Mouse (Mus musculus): ENCODE measurements around the gene Pnrc2. TPM values are rescaled to one million over a fixed set of nuclear protein-coding genes. Genes with fewer than 3 reads are reported as not detected.

Gene Pnrc2
- polyA plus RNA-seq, 1 experiment = 28.6 TPM

DNA sequence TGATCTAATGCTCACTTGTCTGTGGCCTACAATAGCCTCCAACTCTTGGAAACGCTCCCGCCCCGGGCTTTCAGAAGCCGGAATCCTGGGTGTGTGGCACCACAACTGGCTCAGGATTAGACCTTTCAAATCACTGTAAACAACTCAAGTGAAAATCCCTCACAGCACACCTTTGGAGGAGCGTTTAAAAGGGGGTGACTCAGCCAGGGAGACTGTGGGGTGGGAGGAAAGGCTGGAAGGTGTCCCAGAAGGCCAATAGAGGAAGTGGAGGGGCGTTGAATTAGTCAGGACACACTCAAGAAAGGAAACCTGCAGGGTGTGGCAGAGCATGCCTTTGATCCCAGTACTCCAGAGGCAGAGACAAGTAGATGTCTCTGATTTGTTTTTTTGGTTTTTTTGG is 29.2 kb downstream of the Pnrc2 start:
- no peak for TF ChIP-seq POLR2A (IDR thresholded peaks at IDR 0.05; ENCODE audit: control insufficient read depth, extremely low read depth, insufficient read depth, low read length, poor library complexity)
- no peak for TF ChIP-seq CTCF (IDR thresholded peaks at IDR 0.05; ENCODE audit: borderline replicate concordance, control insufficient read depth, extremely low read depth, insufficient read depth, low read length, poor library complexity)
- no peak for DNase-seq
- Histone ChIP-seq H3K36me3 (ENCODE audit: control insufficient read depth, insufficient read depth, low read length) (no peaks in the 10 kb centered on the region), H3K4me1 (replicated peaks; ENCODE audit: control insufficient read depth, insufficient read depth, low read length) (no peaks in the 10 kb centered on the region), H3K27me3 (ENCODE audit: control insufficient read depth, insufficient read depth, low read length) (no peaks in the 10 kb centered on the region), H3K27ac (ENCODE audit: control insufficient read depth, insufficient read depth, low read length) (no peak overlapping the region), H3K4me3 (ENCODE audit: control insufficient read depth, insufficient read depth, low read length) (no peak overlapping the region)
- WGBS = 87% methylated on average over 6 of the region's 6 CpGs

DNA sequence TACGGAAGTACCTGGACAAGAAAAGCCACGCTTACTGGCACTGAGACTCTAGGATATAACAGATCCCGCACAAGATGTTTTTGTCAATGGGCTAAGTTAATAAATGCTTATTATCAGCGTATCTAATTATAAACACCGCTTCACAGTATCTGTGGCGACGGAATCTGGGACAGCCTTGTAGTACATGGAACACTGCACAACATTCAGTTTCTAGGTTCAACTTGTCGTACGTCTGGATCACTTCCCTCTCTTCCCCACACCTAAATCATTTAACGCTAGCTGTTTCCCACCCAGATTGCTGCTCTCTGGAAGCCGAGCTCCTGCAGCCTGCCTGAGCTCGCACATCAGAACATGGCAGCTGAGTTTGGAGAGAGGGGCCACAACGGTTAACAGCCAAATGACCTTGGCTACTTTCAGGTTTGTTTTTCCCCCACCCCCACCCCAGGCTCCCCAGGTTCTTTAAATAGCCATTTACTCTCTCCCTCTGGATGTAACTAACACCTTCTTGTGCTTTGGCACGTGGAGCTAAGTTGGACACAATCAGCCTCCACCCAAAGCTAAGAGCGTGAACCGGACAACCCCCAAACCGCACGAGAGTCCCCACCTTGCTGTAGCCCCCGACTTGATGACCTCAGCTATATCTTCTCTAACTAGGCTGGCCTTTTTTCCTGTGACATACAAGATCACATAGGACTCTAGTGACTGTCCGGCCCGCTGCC is 34.2 kb downstream of the Pnrc2 start:
- WGBS = 92% methylated on average over 21 of the region's 21 CpGs
- Histone ChIP-seq H3K4me1 (replicated peaks; ENCODE audit: control insufficient read depth, insufficient read depth, low read length) (no peaks in the 10 kb centered on the region), H3K27ac (ENCODE audit: control insufficient read depth, insufficient read depth, low read length) (no peak overlapping the region), H3K36me3 (ENCODE audit: control insufficient read depth, insufficient read depth, low read length) (no peaks in the 10 kb centered on the region), H3K4me3 (ENCODE audit: control insufficient read depth, insufficient read depth, low read length) (no peak overlapping the region), H3K27me3 (ENCODE audit: control insufficient read depth, insufficient read depth, low read length) (no peaks in the 10 kb centered on the region)
- DNase-seq = no peak
- TF ChIP-seq CTCF (IDR thresholded peaks at IDR 0.05; ENCODE audit: borderline replicate concordance, control insufficient read depth, extremely low read depth, insufficient read depth, low read length, poor library complexity) = no peak
- TF ChIP-seq POLR2A (IDR thresholded peaks at IDR 0.05; ENCODE audit: control insufficient read depth, extremely low read depth, insufficient read depth, low read length, poor library complexity) = no peak

DNA sequence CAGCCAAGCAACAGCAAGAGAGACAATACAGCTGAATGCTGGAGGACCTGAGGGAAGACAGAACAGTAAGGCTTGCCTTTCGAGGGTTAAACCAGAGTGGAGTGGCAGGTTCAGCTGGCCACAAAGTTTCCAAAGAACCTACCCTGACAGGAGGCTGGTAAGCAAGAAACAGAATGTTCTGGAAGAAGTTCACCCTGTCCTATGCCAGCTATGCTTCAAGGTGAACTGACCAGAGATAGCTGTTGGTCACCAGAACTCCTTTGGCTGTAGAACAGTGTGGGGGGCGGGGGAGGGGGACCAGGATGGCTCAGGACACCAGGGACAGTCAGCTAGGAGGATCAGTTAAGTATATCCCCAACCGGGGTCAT is 34.7 kb downstream of the Pnrc2 start:
- no peak overlapping the region for H3K4me3 ChIP-seq (ENCODE audit: control insufficient read depth, insufficient read depth, low read length)
- WGBS = 85% methylated on average over 3 of the region's 3 CpGs
- H3K36me3 ChIP-seq (ENCODE audit: control insufficient read depth, insufficient read depth, low read length) = no peaks in the 10 kb centered on the region
- H3K27me3 ChIP-seq (ENCODE audit: control insufficient read depth, insufficient read depth, low read length) = no peaks in the 10 kb centered on the region
- no peak for TF ChIP-seq POLR2A (IDR thresholded peaks at IDR 0.05; ENCODE audit: control insufficient read depth, extremely low read depth, insufficient read depth, low read length, poor library complexity)
- TF ChIP-seq CTCF (IDR thresholded peaks at IDR 0.05; ENCODE audit: borderline replicate concordance, control insufficient read depth, extremely low read depth, insufficient read depth, low read length, poor library complexity) = no peak
- no peaks in the 10 kb centered on the region for H3K4me1 ChIP-seq (replicated peaks; ENCODE audit: control insufficient read depth, insufficient read depth, low read length)
- no peak overlapping the region for H3K27ac ChIP-seq (ENCODE audit: control insufficient read depth, insufficient read depth, low read length)
- DNase-seq = no peak

DNA sequence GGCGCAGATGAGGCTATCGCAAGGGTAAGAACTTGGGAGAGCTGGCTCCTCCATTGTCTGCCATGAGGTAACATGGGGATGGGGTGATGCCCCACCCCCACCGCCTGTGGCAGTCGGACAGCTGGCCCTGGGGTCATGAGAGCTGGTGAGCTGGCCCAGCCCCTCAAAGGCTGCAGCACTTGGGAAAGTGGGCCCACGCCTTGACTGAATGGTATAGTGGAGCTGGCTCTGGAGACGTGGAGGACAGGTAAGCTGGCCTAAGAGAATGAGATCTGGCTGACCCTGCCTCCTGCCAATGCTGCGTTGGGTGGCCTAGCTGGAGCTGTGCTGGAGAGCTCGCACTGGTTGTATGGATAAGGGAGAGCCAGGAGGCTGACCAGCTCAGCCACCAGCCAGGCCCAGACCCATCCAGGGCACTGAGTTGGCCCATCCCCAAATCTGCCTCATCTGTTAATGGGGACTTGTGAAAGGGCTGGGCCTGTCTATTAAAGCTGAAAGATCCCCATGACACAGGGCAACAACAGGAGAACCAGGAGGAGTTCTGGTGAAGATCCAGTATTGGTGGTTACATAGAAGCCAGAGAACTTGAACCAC is 39.4 kb downstream of the Pnrc2 start:
- 98% methylated on average over 8 of the region's 8 CpGs for WGBS
- no peak for DNase-seq
- no peak overlapping the region for H3K27ac ChIP-seq (ENCODE audit: control insufficient read depth, insufficient read depth, low read length)
- no peaks in the 10 kb centered on the region for H3K36me3 ChIP-seq (ENCODE audit: control insufficient read depth, insufficient read depth, low read length)
- H3K4me1 ChIP-seq (replicated peaks; ENCODE audit: control insufficient read depth, insufficient read depth, low read length) = no peaks in the 10 kb centered on the region
- TF ChIP-seq POLR2A (IDR thresholded peaks at IDR 0.05; ENCODE audit: control insufficient read depth, extremely low read depth, insufficient read depth, low read length, poor library complexity) (no peak), CTCF (IDR thresholded peaks at IDR 0.05; ENCODE audit: borderline replicate concordance, control insufficient read depth, extremely low read depth, insufficient read depth, low read length, poor library complexity) (no peak)
- no peak overlapping the region for H3K4me3 ChIP-seq (ENCODE audit: control insufficient read depth, insufficient read depth, low read length)
- no peaks in the 10 kb centered on the region for H3K27me3 ChIP-seq (ENCODE audit: control insufficient read depth, insufficient read depth, low read length)

DNA sequence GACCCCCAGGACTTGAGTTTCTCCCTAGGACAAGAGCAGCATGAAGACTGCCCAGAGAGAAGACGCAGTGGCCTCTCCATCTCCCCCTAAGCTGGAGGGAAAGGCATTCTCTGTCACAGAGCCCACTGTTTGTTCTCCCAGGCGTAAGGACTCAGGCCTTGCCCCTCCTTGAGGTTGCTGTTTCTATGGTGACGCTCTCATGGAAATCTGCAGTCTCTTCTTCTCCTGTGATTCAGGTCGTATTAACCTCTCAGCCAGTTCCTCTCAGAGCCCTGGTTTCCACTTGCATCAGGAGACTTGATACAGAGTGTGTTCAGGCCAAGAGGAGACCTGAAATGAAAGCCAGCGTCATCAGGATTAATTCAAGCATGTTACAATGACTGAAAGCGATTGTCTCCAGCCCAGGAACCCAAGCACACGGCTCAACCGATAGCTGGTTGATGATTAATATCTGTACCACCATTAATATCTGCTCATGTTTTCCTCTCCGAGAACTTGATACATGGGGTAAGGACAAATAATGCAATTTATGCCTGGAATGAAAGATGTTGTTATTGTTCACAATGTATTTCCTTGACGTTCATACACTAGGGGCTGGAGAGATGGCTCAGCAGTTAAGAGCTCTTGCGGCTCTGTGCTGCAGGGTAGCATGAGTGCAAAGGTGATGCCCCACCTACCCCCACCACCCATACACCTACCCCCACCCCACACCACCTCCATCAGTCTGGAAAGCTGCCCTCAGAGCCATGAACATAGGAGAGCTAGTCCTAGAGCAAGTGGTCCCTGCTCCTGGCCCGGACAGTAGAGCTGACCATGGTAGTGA is 40.1 kb downstream of the Pnrc2 start:
- WGBS = 88% methylated on average over 12 of the region's 12 CpGs
- no peaks in the 10 kb centered on the region for H3K27me3 ChIP-seq (ENCODE audit: control insufficient read depth, insufficient read depth, low read length)
- no peak overlapping the region for H3K4me3 ChIP-seq (ENCODE audit: control insufficient read depth, insufficient read depth, low read length)
- TF ChIP-seq POLR2A (IDR thresholded peaks at IDR 0.05; ENCODE audit: control insufficient read depth, extremely low read depth, insufficient read depth, low read length, poor library complexity) = no peak
- TF ChIP-seq CTCF (IDR thresholded peaks at IDR 0.05; ENCODE audit: borderline replicate concordance, control insufficient read depth, extremely low read depth, insufficient read depth, low read length, poor library complexity) = no peak
- H3K4me1 ChIP-seq (replicated peaks; ENCODE audit: control insufficient read depth, insufficient read depth, low read length) = no peaks in the 10 kb centered on the region
- DNase-seq = no peak
- no peaks in the 10 kb centered on the region for H3K36me3 ChIP-seq (ENCODE audit: control insufficient read depth, insufficient read depth, low read length)
- H3K27ac ChIP-seq (ENCODE audit: control insufficient read depth, insufficient read depth, low read length) = no peak overlapping the region

DNA sequence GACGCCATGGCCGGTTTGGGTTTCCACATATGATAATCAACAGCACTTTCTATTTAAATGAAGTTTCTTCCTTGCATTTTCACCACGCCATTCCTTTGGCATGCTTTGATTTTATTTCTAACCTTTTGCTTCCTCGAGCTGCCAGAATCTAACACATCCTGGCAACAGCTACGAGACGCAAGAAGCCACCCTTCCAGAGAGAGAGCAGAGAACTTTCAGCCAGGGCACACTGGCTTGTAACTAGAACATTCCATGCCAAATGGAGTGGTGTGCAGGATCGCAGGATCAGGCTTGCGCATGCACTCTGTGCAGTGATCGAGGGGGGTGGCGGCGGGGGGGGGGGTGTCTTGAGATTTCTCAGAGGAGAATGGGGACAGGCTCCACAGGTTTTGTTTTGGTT is 41.6 kb downstream of the Pnrc2 start:
- 94% methylated on average over 11 of the region's 11 CpGs for WGBS
- no peak for TF ChIP-seq POLR2A (IDR thresholded peaks at IDR 0.05; ENCODE audit: control insufficient read depth, extremely low read depth, insufficient read depth, low read length, poor library complexity)
- TF ChIP-seq CTCF (IDR thresholded peaks at IDR 0.05; ENCODE audit: borderline replicate concordance, control insufficient read depth, extremely low read depth, insufficient read depth, low read length, poor library complexity) = no peak
- Histone ChIP-seq H3K27ac (ENCODE audit: control insufficient read depth, insufficient read depth, low read length) (no peak overlapping the region), H3K4me1 (replicated peaks; ENCODE audit: control insufficient read depth, insufficient read depth, low read length) (no peaks in the 10 kb centered on the region), H3K4me3 (ENCODE audit: control insufficient read depth, insufficient read depth, low read length) (no peak overlapping the region), H3K27me3 (ENCODE audit: control insufficient read depth, insufficient read depth, low read length) (no peaks in the 10 kb centered on the region), H3K36me3 (ENCODE audit: control insufficient read depth, insufficient read depth, low read length) (no peaks in the 10 kb centered on the region)
- no peak for DNase-seq
